Mouse (Mus musculus) cerebellum, adult 2 months (tissue): ENCODE data around the gene Hepacam. TPM values are rescaled to one million over a fixed set of nuclear protein-coding genes. Genes with fewer than 3 reads are reported as not detected.

ENCODE experiments used
- DNase-seq, 2 experiments: peaks; one replicate each; pipeline ENCODE4 v3.0.0; 2021
- H3K27ac ChIP-seq: fragments of 200-500 bp; 2 replicates; pipeline ENCODE4 v1.5.1; 2012; ENCODE audit warnings: low read length, control low read depth, inconsistent platforms; ENCODE audit not compliant: insufficient read depth
- H3K27me3 ChIP-seq: fragments of 200-500 bp; 2 replicates; pipeline ENCODE4 v1.6.1; 2012; ENCODE audit warnings: inconsistent platforms, mild to moderate bottlenecking, low read length, moderate library complexity; ENCODE audit not compliant: control insufficient read depth, insufficient read depth
- H3K4me1 ChIP-seq: fragments of 200-500 bp; 2 replicates; pipeline ENCODE4 v1.6.1; 2011; ENCODE audit warnings: low read length; ENCODE audit not compliant: control insufficient read depth, insufficient read depth
- H3K4me3 ChIP-seq: fragments of 200-500 bp; replicated peaks from 2 replicates; pipeline ENCODE3; 2011; ENCODE audit warnings: mild to moderate bottlenecking, low read depth, low read length, control low read depth; ENCODE audit not compliant: insufficient read depth
- CTCF ChIP-seq: fragments of 200-500 bp; IDR thresholded peaks from 2 replicates; pipeline ENCODE4 v1.5.1; 2011; ENCODE audit warnings: low read depth, mild to moderate bottlenecking, control low read depth, low read length, moderate library complexity, borderline replicate concordance; ENCODE audit not compliant: insufficient read depth
- POLR2A ChIP-seq: fragments of 200-500 bp; IDR thresholded peaks from 2 replicates; pipeline ENCODE4 v1.6.1; 2011; ENCODE audit warnings: low read length, control low read depth, borderline replicate concordance; ENCODE audit not compliant: insufficient read depth
- WGBS: fragments of 180-500 bp; shearing (Covaris S2); methylation state at CpG from one replicate; pipeline ENCODE4 v1.1.7; 2018; 5-methylcytosine and 5-hydroxymethylcytosine counted together
- polyA plus RNA-seq: library from polyadenylated mRNA; depleted of rRNA; stranded (reverse); fragments of >200 nt; gene quantifications from 2 replicates; pipeline ENCODE4 v1.2.3, GENCODE M21; 2012; rRNA removed

Hepacam gene
- 107 and 119 TPM in 2 replicates for polyA plus RNA-seq

DNA sequence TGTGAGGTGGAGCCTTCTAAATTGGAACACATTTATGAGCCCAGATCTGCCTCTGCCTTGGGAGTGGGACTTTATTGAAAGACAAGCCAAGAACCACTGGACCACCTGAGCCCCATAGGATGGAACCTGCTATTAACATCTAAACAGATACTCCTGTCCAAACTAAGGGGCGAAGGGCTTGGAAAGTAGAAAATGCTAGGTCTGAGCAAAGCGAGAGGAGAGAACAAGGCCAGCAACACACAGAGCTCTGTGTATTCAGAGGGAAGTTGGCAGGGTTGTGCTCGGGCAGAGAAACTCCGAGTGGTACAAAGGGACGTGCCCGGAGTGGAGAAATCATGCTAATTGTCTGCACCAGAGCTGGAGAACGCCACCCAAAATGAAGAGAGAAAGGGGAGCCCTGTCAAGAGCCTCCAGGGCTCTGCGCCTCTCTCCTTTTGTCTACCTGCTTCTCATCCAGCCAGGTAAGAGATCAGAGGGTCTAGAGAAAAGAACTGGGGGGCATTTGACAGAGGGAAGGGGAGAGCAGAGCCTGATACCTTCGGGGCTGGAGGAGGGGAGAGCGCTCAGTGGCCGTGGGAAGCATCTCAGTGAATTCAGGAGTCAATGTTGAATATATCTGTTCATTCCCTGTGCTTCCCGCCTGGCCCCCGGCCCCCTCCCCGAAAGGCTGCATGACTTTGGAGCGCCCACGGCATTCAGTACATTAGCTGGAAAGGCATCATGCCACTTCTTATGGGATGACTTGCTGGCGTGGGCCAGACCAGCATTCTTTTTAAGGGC, at the start of gene Hepacam:
TSS of gene Hepacam (plus strand) at position 51 of the 780 bp plus-strand sequence.
- 76% methylated on average over 17 of the region's 17 CpGs for WGBS
- no peak for TF ChIP-seq CTCF
- TF ChIP-seq POLR2A: no peak
- Histone ChIP-seq H3K27ac (peak within 1 kb of the TSS; percentile 86; the same call in 1 of the 2 replicates), H3K27me3 (no peaks in the 10 kb centered on the region), H3K4me3 (peak within 1 kb of the TSS; percentile 47), H3K4me1 (no peaks in the 10 kb centered on the region)
- peak; percentile 16 to 39 for DNase-seq

DNA sequence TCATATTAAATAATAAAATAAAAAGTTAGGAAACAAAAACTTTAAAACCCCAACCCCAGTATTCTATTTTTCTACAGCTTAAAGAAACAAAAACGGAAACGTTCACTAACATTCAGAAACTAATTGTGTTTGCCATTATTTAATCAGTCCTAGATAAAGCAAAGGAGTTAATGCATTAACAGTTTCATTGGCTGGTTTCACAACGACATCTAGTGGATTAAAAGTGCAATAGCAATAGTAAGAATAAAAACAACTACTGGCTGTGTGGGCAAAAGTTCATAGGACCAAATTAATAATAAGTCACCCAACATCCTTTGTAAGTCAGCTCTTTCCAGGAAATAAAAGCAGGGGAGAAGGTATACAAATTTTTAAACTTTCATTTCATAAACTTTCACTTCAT, 37.7 kb upstream of the Hepacam start:
- TF ChIP-seq POLR2A (no peak), CTCF (peak; percentile 49; the same call in 1 of the 2 replicates)
- Histone ChIP-seq H3K4me3 (no peak overlapping the region), H3K27me3 (no peaks in the 10 kb centered on the region), H3K27ac (no peak overlapping the region), H3K4me1 (no peaks in the 10 kb centered on the region)
- WGBS: 36% methylated on average over 3 of the region's 3 CpGs
- DNase-seq: no peak

DNA sequence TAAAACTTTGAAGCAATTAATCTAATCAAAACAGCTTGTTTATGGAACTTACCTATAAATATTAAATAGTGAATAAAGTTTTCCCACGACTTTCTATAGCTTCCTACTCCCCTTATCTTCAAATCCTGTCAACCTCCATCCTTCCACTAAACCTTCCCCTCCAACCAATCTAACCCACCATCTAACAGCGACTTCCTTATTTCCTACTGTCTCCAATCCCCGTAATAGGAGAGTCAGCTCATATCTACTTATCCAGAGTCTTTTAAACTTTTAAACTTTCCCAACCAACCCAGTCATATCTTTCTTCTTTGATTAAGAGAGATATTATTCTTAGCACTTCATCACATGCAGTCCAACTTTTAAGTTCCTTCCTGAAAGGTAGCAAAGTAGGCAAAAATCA, 21.7 kb upstream of the Hepacam start:
- no peak for DNase-seq
- TF ChIP-seq POLR2A (no peak), CTCF (no peak)
- Histone ChIP-seq H3K27me3 (no peaks in the 10 kb centered on the region), H3K4me3 (no peak overlapping the region), H3K27ac (no peak overlapping the region), H3K4me1 (no peaks in the 10 kb centered on the region)
- 85% methylated on average over 3 of the region's 3 CpGs for WGBS

DNA sequence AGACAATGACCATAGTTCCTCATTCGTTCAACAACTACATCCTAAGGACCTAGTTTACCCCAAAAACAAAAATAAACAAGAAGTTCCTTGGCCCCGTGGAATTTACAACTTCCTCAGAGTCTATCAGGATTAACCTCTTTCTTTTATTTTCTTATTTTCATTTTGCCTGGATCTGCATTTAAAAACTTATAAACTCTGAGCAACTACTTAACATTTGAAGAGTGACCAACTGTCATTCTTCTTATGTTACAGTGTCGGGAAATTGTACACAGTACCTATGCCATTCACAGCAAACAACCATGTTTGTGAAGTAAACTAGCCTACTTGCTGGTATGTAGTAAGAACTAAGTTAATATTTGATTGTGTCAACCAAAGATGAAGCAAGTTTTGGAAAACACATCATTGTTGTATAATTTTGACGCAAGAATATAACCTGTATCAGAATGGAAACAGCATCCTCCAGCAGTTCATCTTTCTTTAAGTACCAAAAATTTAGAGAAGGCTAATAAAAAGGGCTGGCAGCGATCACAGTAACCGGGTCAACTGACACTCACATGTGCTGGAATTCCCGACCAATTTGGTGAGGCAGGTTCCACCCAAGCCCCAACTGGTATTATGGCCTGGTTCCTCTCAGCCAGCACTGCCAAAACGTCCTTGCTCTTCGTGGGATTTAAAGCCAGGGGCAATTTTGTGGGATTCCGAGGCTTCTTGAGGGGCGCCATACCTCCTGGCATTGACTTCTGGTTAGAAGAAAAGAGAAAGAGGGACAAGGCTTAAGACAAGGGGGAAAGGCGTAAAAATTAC, 19.8 kb upstream of the Hepacam start:
- H3K4me3 ChIP-seq: peak overlapping the region; percentile 83
- DNase-seq: peak in 1 of 2 experiments; percentile 15
- H3K4me1 ChIP-seq: no peaks in the 10 kb centered on the region
- no peaks in the 10 kb centered on the region for H3K27me3 ChIP-seq
- 21% methylated on average over 12 of the region's 12 CpGs for WGBS
- TF ChIP-seq POLR2A: no peak
- no peak for TF ChIP-seq CTCF
- H3K27ac ChIP-seq: no peak overlapping the region; the same call in 1 of the 2 replicates

DNA sequence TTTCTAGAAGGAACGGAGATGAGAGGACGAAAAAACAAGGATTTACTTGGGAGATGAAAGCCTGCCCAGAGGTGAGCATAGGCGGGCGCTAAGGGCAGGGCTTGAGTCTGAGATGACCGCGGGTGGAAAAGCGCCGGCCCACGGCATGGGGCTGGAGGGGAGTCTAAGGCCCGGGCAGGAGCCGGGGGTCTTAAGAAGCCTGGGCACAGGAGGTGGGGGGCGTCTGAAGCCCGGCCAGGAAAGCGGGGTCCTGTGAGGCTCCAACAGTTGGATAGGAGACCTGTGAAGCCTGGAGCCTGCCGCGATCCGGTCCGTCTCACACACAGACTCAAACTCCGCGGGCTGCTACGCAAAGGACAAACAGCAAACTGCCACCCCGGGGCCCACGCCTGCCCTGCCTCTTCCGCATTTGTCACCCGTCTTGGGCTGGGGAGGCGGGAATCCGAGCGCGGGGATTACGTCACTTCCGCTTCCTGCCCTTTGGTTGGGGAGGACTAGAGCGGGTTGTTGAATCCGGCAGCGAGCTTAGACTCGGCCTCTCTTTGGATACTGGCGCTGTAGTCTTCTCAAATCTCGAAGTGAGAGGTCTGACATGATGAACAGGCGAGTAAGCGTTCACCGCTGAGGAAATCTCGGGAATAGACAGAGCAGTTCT, 19.0 kb upstream of the Hepacam start, which contains the start of gene Ccdc15:
TSS of gene Ccdc15 (minus strand) at position 445 of the 655 bp plus-strand sequence.
- no peaks in the 10 kb centered on the region for H3K27me3 ChIP-seq
- TF ChIP-seq CTCF: no peak
- peak; percentile 97; the same call in 1 of the 2 replicates for TF ChIP-seq POLR2A

DNA sequence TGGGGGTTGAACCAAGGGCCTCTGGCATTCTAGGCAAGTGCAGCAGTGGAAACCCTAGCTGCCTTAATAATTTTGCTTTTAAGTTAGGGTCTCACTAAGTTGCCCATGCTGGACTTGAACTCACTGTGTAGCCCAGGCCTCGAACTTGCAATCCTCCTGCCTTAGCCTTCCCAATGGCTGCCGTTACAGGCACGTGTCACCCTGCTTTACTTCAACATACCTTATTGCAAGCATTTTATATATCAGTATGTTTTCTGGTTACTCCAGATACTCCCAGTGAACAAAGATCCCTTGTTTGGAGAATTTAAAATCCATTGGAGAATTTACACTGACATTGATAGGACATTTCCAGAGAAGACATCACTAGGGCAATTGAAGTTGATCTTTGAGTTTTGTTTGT, 18.1 kb upstream of the Hepacam start:
- no peak for DNase-seq
- peak overlapping the region; percentile 83 for H3K4me3 ChIP-seq
- H3K27ac ChIP-seq: no peak overlapping the region
- no peaks in the 10 kb centered on the region for H3K4me1 ChIP-seq
- 85% methylated on average over 3 of the region's 3 CpGs for WGBS
- H3K27me3 ChIP-seq: no peaks in the 10 kb centered on the region
- TF ChIP-seq POLR2A (no peak), CTCF (no peak)

More for the DNA sequence above, 19.0 kb upstream of the Hepacam start, which contains the start of gene Ccdc15:
- Histone ChIP-seq H3K4me3 (peak within 1 kb of the TSS; percentile 83), H3K27ac (peak within 1 kb of the TSS; percentile 55), H3K4me1 (no peaks in the 10 kb centered on the region)
- WGBS: under 1% methylated on average over 41 of the region's 41 CpGs
- DNase-seq: peak; percentile 97 to 98

DNA sequence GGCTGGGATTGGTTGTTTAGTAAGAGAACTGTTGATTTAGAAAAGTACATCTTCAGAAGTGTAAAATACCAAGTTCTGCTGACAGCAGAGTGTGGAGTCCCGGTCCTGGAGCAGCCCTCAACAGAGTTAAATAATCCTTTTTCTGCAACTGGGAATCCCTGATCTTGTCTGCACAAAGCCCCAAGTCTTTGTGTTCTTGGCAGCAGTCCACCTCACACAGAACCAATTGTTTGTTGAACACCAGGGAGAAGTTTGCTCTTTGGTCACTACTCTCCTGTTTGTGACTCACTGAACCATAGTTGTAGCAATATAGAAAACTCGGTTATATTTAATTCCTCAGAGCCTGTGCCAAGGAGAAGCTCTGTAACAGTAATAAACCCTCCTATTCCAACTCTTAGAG, 15.9 kb upstream of the Hepacam start:
- TF ChIP-seq CTCF: no peak
- TF ChIP-seq POLR2A: no peak
- peak in 1 of 2 experiments; percentile 23 for DNase-seq
- no peaks in the 10 kb centered on the region for H3K27me3 ChIP-seq
- no peak overlapping the region; the same call in 1 of the 2 replicates for H3K27ac ChIP-seq
- H3K4me3 ChIP-seq: no peak overlapping the region
- no peaks in the 10 kb centered on the region for H3K4me1 ChIP-seq
- WGBS: 17% methylated on average over 2 of the region's 2 CpGs
